Mouse (Mus musculus) forebrain, embryonic 16.5 days (tissue): ENCODE data around the gene Krtap19-4. TPM values are rescaled to one million over a fixed set of nuclear protein-coding genes. Genes with fewer than 3 reads are reported as not detected.

Source experiments
- ATAC-seq: fragments of 200-750 bp; cut with Nextera tagmentation; 2 replicates; pipeline ENCODE4 v1.8.0; 2017; ENCODE audit warnings: mild to moderate bottlenecking, moderate library complexity
- H3K27ac ChIP-seq: fragments of 300-500 bp; sonication (generic); 2 replicates; pipeline ENCODE4 v1.5.1; 2014; ENCODE audit warnings: low read length, control low read depth
- H3K27me3 ChIP-seq: fragments of 300-500 bp; sonication (generic); replicated peaks from 2 replicates; pipeline ENCODE4 v1.6.1; 2014; ENCODE audit warnings: low read length; ENCODE audit not compliant: control insufficient read depth, insufficient read depth
- H3K36me3 ChIP-seq: fragments of 300-500 bp; sonication (generic); 2 replicates; pipeline ENCODE4 v1.6.1; 2014; ENCODE audit not compliant: control insufficient read depth, insufficient read depth
- H3K4me1 ChIP-seq: fragments of 300-500 bp; sonication (generic); replicated peaks from 2 replicates; pipeline ENCODE4 v1.6.1; 2014; ENCODE audit warnings: low read length; ENCODE audit not compliant: control insufficient read depth, insufficient read depth
- H3K4me2 ChIP-seq: fragments of 300-500 bp; sonication (generic); 2 replicates; pipeline ENCODE4 v1.6.1; 2014; ENCODE audit warnings: mild to moderate bottlenecking, low read length, control low read depth
- H3K4me3 ChIP-seq: fragments of 300-500 bp; sonication (generic); replicated peaks from 2 replicates; pipeline ENCODE4 v1.5.1; 2014; ENCODE audit warnings: mild to moderate bottlenecking, low read length, control low read depth
- H3K9ac ChIP-seq: fragments of 300-500 bp; sonication (generic); replicated peaks from 2 replicates; pipeline ENCODE4 v1.6.1; 2014; ENCODE audit warnings: low read depth, low read length, control low read depth
- H3K9me3 ChIP-seq: fragments of 300-500 bp; sonication (generic); 2 replicates; pipeline ENCODE4 v1.6.1; 2016; ENCODE audit warnings: low read length; ENCODE audit not compliant: control insufficient read depth
- WGBS: fragments of 180-500 bp; shearing (Covaris S2); extraction: QIAGEN DNeasy Blood & Tissue Kit; methylation state at CpG from one replicate; pipeline ENCODE4 v1.1.7; 2014; 5-methylcytosine and 5-hydroxymethylcytosine counted together
- polyA plus RNA-seq: library from polyadenylated mRNA; unstranded; fragments of >200 nt; fragmentation: Nextera tagmentation; extraction: Ambion mirVana; gene quantifications from 2 replicates; pipeline ENCODE4 v1.2.1, GENCODE M21; 2015

The Krtap19-4 gene
- polyA plus RNA-seq: not detected in 2 replicates

DNA sequence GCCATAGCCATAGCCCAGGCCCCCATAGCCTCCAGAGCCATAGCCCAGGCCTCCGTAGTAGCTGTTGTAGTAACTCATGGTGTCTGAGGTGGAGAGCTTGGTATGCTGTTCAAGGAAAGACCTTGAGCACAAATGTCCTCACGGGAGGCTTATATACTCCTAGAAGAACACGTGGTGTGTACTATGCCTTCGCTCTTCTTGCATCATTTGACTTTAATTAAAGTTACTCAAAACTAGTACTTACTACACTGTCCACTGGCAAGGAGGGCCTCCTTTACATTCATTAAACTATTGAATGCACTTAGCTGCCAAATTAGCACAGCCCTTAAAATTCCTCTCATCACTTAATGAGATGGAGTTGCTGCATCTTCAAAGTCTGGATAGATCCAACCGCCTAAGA, at the start of gene Krtap19-4:
TSS of gene Krtap19-4 (minus strand) at position 101 of the 400 bp plus-strand sequence.
- Histone ChIP-seq H3K27me3 (no peaks in the 10 kb centered on the region), H3K4me1 (no peaks in the 10 kb centered on the region), H3K36me3 (no peaks in the 10 kb centered on the region), H3K9ac (no peak within 1 kb of the TSS), H3K4me3 (no peak within 1 kb of the TSS), H3K4me2 (no peak within 1 kb of the TSS), H3K27ac (no peak within 1 kb of the TSS), H3K9me3 (no peaks in the 10 kb centered on the region)
- WGBS: 84% methylated on average over 5 of the region's 5 CpGs
- no peak for ATAC-seq

DNA sequence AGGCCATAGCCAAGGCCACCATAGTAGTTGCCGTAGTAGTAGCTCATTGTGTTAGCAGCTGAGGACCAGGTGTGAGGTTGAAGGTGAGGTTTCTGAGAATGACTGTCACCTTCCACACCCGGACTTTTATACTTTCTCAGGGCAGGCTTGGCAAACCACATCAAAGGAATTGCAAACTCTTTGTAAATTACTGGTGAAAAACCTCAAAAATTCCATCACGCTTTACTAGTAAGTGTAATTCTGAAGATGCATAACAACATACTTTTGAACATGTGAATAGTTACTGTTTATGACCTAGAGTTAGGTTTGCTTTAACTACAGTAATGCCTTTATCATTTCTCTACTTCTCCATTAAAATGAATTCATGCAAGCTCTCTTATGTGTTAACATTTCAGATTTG, 47.3 kb upstream of the Krtap19-4 start, which contains the start of gene Krtap19-9b:
TSS of gene Krtap19-9b (minus strand) at position 101 of the 400 bp plus-strand sequence.
- ATAC-seq: no peak
- H3K36me3 ChIP-seq: no peaks in the 10 kb centered on the region
- no peak within 1 kb of the TSS for H3K4me3 ChIP-seq
- no peak within 1 kb of the TSS for H3K4me2 ChIP-seq
- no peaks in the 10 kb centered on the region for H3K4me1 ChIP-seq
- H3K27me3 ChIP-seq: no peaks in the 10 kb centered on the region
- no peak within 1 kb of the TSS for H3K9ac ChIP-seq
- 96% methylated on average over 3 of the region's 3 CpGs for WGBS
- no peaks in the 10 kb centered on the region for H3K9me3 ChIP-seq
- H3K27ac ChIP-seq: no peak within 1 kb of the TSS

DNA sequence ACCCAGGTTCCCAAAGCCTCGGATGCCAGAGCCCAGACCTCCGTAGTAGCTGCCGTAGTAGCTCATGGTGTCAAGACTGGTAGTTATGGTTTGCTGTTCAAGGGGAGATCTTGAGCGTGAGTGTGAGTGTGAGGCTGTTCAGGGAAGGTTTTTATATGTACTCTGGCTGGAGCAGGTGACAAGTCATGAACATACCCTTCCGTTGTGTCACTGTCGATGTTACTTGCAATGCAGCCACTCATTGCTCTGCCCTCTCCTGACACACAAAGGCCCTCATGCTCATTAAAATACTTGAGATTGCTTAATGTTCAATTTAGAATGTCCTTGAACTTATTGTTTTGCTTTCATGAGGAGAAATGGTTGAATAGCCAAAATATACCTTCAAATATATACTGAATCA, 11.5 kb upstream of the Krtap19-4 start, which contains the start of gene Krtap19-5:
TSS of gene Krtap19-5 (minus strand) at position 101 of the 400 bp plus-strand sequence.
- Histone ChIP-seq H3K4me2 (no peak within 1 kb of the TSS), H3K27me3 (no peaks in the 10 kb centered on the region), H3K27ac (no peak within 1 kb of the TSS), H3K9me3 (no peaks in the 10 kb centered on the region), H3K4me1 (no peaks in the 10 kb centered on the region), H3K4me3 (no peak within 1 kb of the TSS), H3K36me3 (no peaks in the 10 kb centered on the region), H3K9ac (no peak within 1 kb of the TSS)
- no peak for ATAC-seq
- 91% methylated on average over 6 of the region's 6 CpGs for WGBS

DNA sequence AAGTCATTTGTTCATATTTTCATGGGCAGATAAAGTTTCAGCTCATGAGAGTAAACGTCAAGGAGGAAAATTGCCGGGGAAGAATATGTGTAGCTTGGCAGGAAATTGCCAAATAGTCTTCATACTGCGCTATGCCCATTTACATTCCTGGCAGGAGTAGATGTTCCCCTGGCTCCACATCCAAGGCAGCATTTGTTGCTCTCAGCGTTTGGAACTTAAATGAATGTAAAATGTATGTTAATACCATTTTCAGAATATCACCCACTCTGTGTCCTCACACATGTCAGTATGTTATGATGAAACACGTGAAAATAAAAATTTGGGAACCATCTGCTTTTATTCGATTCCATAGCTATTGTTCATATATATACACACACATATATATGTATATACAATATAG, 2.0 kb upstream of the Krtap19-4 start:
- peak; percentile 86 for ATAC-seq
- H3K27ac ChIP-seq: no peak overlapping the region
- no peaks in the 10 kb centered on the region for H3K27me3 ChIP-seq
- WGBS: 62% methylated on average over 6 of the region's 6 CpGs
- no peak overlapping the region for H3K4me2 ChIP-seq
- no peaks in the 10 kb centered on the region for H3K4me1 ChIP-seq
- no peak overlapping the region for H3K4me3 ChIP-seq
- H3K36me3 ChIP-seq: no peaks in the 10 kb centered on the region
- H3K9ac ChIP-seq: no peak overlapping the region
- no peaks in the 10 kb centered on the region for H3K9me3 ChIP-seq

DNA sequence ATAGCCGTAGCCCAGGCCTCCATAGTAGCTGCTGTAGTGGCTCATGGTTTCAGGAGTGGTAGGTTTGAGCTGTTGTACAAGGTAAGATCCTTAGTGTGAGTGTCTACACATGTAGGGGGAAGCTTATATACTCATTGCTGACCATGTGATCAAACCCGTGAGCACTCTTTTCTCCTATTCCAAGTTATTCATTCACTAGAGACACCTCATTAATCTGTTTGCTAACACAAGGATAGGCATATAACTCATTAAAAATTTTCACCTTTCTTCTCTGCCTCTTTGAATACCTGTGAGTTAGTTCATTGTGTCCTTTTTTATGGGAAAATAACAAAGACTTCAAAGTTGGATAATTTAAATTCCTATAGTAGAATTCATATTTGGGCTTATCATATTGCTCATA, 7.0 kb downstream of the Krtap19-4 start, which contains the start of gene Krtap19-3:
TSS of gene Krtap19-3 (minus strand) at position 101 of the 400 bp plus-strand sequence.
- Histone ChIP-seq H3K36me3 (no peaks in the 10 kb centered on the region), H3K9me3 (no peaks in the 10 kb centered on the region), H3K4me1 (no peaks in the 10 kb centered on the region), H3K4me3 (no peak within 1 kb of the TSS), H3K27ac (no peak within 1 kb of the TSS), H3K9ac (no peak within 1 kb of the TSS), H3K4me2 (no peak within 1 kb of the TSS), H3K27me3 (no peaks in the 10 kb centered on the region)
- no peak for ATAC-seq
- 81% methylated on average over 2 of the region's 2 CpGs for WGBS

DNA sequence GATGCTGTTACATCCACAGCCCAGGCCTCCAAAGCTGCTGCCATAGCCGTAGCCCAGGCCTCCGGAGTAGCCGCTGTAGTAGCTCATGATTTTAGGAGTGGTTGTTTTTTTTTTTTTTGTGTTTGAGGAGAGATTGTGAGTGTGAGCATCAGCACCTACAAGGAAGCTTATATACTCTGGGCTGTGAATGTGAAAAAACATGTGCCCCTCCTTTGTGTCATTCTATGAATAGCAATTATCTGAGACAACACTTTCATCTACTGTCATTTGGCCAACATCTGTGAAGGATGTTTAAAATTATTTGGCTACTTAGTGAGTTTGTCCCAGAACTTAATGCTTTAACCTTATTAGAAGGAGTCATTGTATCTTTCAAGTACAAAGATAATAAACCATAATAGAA, 10.7 kb downstream of the Krtap19-4 start, which contains the start of gene Krtap19-2:
TSS of gene Krtap19-2 (minus strand) at position 101 of the 400 bp plus-strand sequence.
- H3K36me3 ChIP-seq: no peaks in the 10 kb centered on the region
- H3K4me3 ChIP-seq: no peak within 1 kb of the TSS
- 96% methylated on average over 3 of the region's 3 CpGs for WGBS
- H3K4me1 ChIP-seq: no peaks in the 10 kb centered on the region
- H3K4me2 ChIP-seq: no peak within 1 kb of the TSS
- no peak within 1 kb of the TSS for H3K27ac ChIP-seq
- ATAC-seq: no peak
- no peaks in the 10 kb centered on the region for H3K9me3 ChIP-seq
- H3K27me3 ChIP-seq: no peaks in the 10 kb centered on the region
- H3K9ac ChIP-seq: no peak within 1 kb of the TSS

DNA sequence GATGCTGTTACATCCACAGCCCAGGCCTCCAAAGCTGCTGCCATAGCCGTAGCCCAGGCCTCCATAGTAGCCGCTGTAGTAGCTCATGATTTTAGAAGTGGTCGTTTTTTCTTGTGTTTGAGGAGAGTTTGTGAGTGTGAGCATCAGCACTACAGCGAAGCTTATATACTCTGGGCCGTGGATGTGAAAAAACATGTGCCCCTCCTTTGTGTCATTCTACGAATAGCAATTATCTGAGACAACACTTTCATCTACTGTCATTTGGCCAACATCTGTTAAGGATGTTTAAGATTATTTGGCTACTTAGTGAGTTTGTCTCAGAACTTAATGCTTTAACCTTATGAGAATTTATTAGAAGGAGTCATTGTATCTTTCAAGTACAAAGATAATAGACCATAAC, 15.6 kb downstream of the Krtap19-4 start, which contains the start of gene Krtap19-1:
TSS of gene Krtap19-1 (minus strand) at position 101 of the 400 bp plus-strand sequence.
- Histone ChIP-seq H3K4me1 (no peaks in the 10 kb centered on the region), H3K9me3 (no peaks in the 10 kb centered on the region), H3K4me3 (no peak within 1 kb of the TSS), H3K36me3 (no peaks in the 10 kb centered on the region), H3K27me3 (no peaks in the 10 kb centered on the region), H3K27ac (no peak within 1 kb of the TSS), H3K9ac (no peak within 1 kb of the TSS), H3K4me2 (no peak within 1 kb of the TSS)
- WGBS: 87% methylated on average over 6 of the region's 6 CpGs
- ATAC-seq: no peak

DNA sequence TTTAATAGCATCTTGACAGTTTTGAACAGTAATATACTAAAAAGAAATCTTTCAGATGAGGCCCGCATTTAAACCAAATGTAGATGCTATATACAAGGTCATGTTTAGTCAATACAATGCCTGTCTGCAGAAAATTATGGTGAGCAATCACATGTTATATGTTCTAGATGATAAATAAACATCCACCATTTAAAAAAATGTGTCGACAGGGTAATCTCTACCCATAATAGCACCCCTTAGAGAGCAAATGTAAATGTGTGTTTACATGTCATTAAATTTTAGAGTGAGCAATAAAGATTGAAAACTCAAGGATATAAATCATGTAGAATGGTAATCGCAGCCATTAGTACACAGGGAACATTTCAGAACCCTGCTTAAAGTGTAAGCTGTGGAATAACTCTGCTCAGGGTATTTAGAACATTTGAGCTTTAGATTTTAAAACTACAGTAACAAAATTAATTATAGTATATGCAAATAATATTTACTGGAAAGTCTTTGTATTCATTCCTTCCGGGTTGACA, 19.9 kb downstream of the Krtap19-4 start:
- Histone ChIP-seq H3K9me3 (no peaks in the 10 kb centered on the region), H3K4me1 (no peaks in the 10 kb centered on the region), H3K4me2 (no peak overlapping the region), H3K36me3 (no peaks in the 10 kb centered on the region), H3K27ac (no peak overlapping the region), H3K4me3 (no peak overlapping the region), H3K27me3 (no peaks in the 10 kb centered on the region), H3K9ac (no peak overlapping the region)
- 87% methylated on average over 4 of the region's 4 CpGs for WGBS
- ATAC-seq: no peak

DNA sequence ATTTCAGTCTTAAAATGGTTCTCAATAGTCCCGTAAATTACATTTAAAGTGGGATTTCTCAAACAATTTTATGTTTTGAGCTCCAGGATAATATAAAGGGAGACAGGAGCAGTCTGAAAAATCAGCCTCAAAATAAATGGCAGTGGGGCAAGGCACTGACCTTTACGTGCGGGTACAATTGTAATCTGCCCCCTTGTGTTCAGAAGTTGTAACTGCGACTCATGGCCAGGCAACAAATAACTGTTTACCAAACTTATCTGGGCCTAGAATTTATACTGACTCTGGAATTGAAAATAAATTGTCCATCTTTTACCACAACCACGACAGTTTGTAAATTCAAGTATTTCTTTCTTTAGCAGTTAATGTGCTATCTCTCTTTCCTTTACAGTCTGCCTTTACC, 33.4 kb downstream of the Krtap19-4 start:
- 15% methylated on average over 5 of the region's 5 CpGs for WGBS
- no peaks in the 10 kb centered on the region for H3K4me1 ChIP-seq
- H3K27me3 ChIP-seq: no peaks in the 10 kb centered on the region
- H3K27ac ChIP-seq: no peak overlapping the region
- H3K9ac ChIP-seq: no peak overlapping the region
- H3K36me3 ChIP-seq: no peaks in the 10 kb centered on the region
- no peaks in the 10 kb centered on the region for H3K9me3 ChIP-seq
- no peak overlapping the region for H3K4me2 ChIP-seq
- no peak for ATAC-seq
- H3K4me3 ChIP-seq: no peak overlapping the region
